9 mouse cellular contexts compared by ENCODE assay signal in genomic region chr1:164009235-164009634, GRCm38 (mm10). TPM values are rescaled to one million over a fixed set of nuclear protein-coding genes. Genes with fewer than 3 reads are reported as not detected.
DNase-seq lines count a peak whose midpoint lies in the region; ATAC-seq and TF ChIP-seq lines count a peak whose summit lies in the region.
"Had no signal": no experiment of that assay in that cellular context is flagged by ENCODE, and none has a peak within 500 bp of the region (broad histone marks: within the 10 kb centered on the region; RNA-seq: fewer than 3 reads in every experiment).

No protein-coding gene starts in this region.

- DNase-seq in kidney, postnatal 14 days, result peak; percentile 11
- peak; percentile 81 for DNase-seq in CD4-positive, CD25-positive, alpha-beta regulatory T cell, adult 2 months (ENCODE audit: low read depth, low spot score)
- DNase-seq in G1E (ENCODE audit: low spot score), result no peak
- peak; percentile 9 to 20 for DNase-seq in heart, postnatal 36 days
- DNase-seq in retina, postnatal 7 days (ENCODE audit: low read depth, low spot score), result peak; percentile 5
- no peak for DNase-seq in gastrocnemius, postnatal 14 days

- H3K9me3 ChIP-seq in kidney, embryonic 15.5 days (replicated peaks), result no peaks in the 10 kb centered on the region
- H3K9me3 ChIP-seq in G1E (replicated peaks), result no peaks in the 10 kb centered on the region
- H3K9me3 ChIP-seq: liver, embryonic 15.5 days had no signal

- no peaks in the 10 kb centered on the region for H3K27me3 ChIP-seq in kidney, embryonic 15.5 days
- peaks cover 12% of the 10 kb centered on the region for H3K27me3 ChIP-seq in G1E (ENCODE audit: insufficient read depth, low read length)
- H3K27me3 ChIP-seq: liver, embryonic 15.5 days had no signal

- H3K36me3 ChIP-seq in kidney, embryonic 15.5 days, result no peaks in the 10 kb centered on the region
- H3K36me3 ChIP-seq in G1E (replicated peaks), result no peaks in the 10 kb centered on the region
- H3K36me3 ChIP-seq: liver, embryonic 15.5 days had no signal

- 38% methylated on average over 2 of the region's 2 CpGs for WGBS in kidney, embryonic 15.5 days

- no peak overlapping the region for H3K4me2 ChIP-seq in kidney, embryonic 15.5 days
- H3K4me2 ChIP-seq: liver, embryonic 15.5 days had no signal

- H3K4me3 ChIP-seq in kidney, embryonic 15.5 days (replicated peaks), result no peak overlapping the region
- H3K4me3 ChIP-seq in G1E (ENCODE audit: low read depth, low read length), result no peak overlapping the region
- H3K4me3 ChIP-seq: erythroblast, embryonic 14.5 days; liver, embryonic 15.5 days had no signal

- intact Hi-C loops in heart, postnatal 36 days (cut with DNase I), result loop anchor here (5.0 kb wide), 1 partner anchor 173 kb away; no protein-coding TSS in a partner anchor
- intact Hi-C loops in gastrocnemius, postnatal 14 days (cut with DNase I; ENCODE audit: low total_unique reads), result loop anchor here (5.0 kb wide), 1 partner anchor 128 kb away; no protein-coding TSS in a partner anchor

- 0 out of 2 replicates have a peak, but pooled peaks have one; percentile 12 for TF ChIP-seq CTCF in G1E (IDR thresholded peaks at IDR 0.05; ENCODE audit: low read depth, low read length)

- H3K27ac ChIP-seq in kidney, embryonic 15.5 days, result no peak overlapping the region
- H3K27ac ChIP-seq: liver, embryonic 15.5 days had no signal

- no peak overlapping the region for H3K9ac ChIP-seq in kidney, embryonic 15.5 days
- H3K9ac ChIP-seq: liver, embryonic 15.5 days had no signal

- no peaks in the 10 kb centered on the region for H3K4me1 ChIP-seq in kidney, embryonic 15.5 days
- no peaks in the 10 kb centered on the region for H3K4me1 ChIP-seq in G1E (ENCODE audit: insufficient read depth, low read depth, low read length)
- H3K4me1 ChIP-seq: liver, embryonic 15.5 days had no signal

- no peak for ATAC-seq in kidney, embryonic 15.5 days (replicated peaks; ENCODE audit: low FRiP score)
- ATAC-seq in G1E (ENCODE audit: extremely low read depth, insufficient number of reproducible peaks, low FRiP score, poor library complexity, severe bottlenecking), result no peak

RNA-seq across cellular contexts. Expression of gene Mettl18, which starts 14.5 kb away (rescaled TPM):
- 10.8 and 11.6 TPM in 2 replicates for polyA plus RNA-seq in kidney, embryonic 15.5 days (2015; fragmentation: Nextera tagmentation; extraction: Ambion mirVana)
- 8.1 TPM in 2 replicates for total RNA-seq in G1E (2014; fragmentation: Nextera tagmentation)
- 20.9 and 26.4 TPM in 2 replicates for total RNA-seq in G1E (2017)
- polyA plus RNA-seq in G1E (2012), result 0.36 and 0.80 TPM in 2 replicates
- 1 to 10 TPM; 4.1 to 4.5 TPM for total RNA-seq in heart, postnatal 36 days (2021)
- total RNA-seq in gastrocnemius, postnatal 14 days (2021), result 1 to 10 TPM; 2.8 to 3.3 TPM

RNA-seq across cellular contexts. Expression of gene BC055324, which starts 14.6 kb away (rescaled TPM):
- 27.7 and 29.2 TPM in 2 replicates for polyA plus RNA-seq in kidney, embryonic 15.5 days (2015; fragmentation: Nextera tagmentation; extraction: Ambion mirVana)
- total RNA-seq in G1E (2014; fragmentation: Nextera tagmentation), result 26.0 and 28.1 TPM in 2 replicates
- 34.7 and 39.9 TPM in 2 replicates for total RNA-seq in G1E (2017)
- polyA plus RNA-seq in G1E (2012), result 2.1 and 3.7 TPM in 2 replicates
- total RNA-seq in heart, postnatal 36 days (2021), result under 1 TPM; 0.54 to 0.61 TPM
- 1 to 10 TPM in 1 of 2 experiments, under 1 TPM in 1; 0.62 to 1.2 TPM for total RNA-seq in gastrocnemius, postnatal 14 days (2021)

RNA-seq across cellular contexts. Expression of gene Sele, which starts 38.8 kb away (rescaled TPM):
- 0.10 and 0.17 TPM in 2 replicates for polyA plus RNA-seq in kidney, embryonic 15.5 days (2015; fragmentation: Nextera tagmentation; extraction: Ambion mirVana)
- total RNA-seq in G1E (2014; fragmentation: Nextera tagmentation) (not detected in 2 replicates), G1E (2017) (0.05 TPM in 1 of 2 replicates, not detected in the other)
- polyA plus RNA-seq in G1E (2012), result not detected in 2 replicates
- total RNA-seq in heart, postnatal 36 days (2021), result under 1 TPM; 0.49 to 0.61 TPM
- not detected for total RNA-seq in gastrocnemius, postnatal 14 days (2021)
- polyA plus RNA-seq: erythroblast, embryonic 14.5 days; liver, embryonic 15.5 days had no signal

RNA-seq across cellular contexts. Expression of gene Sell, which starts 52.5 kb away (rescaled TPM):
- 0.46 and 0.49 TPM in 2 replicates for polyA plus RNA-seq in kidney, embryonic 15.5 days (2015; fragmentation: Nextera tagmentation; extraction: Ambion mirVana)
- total RNA-seq in G1E (2014; fragmentation: Nextera tagmentation), result not detected in 2 replicates
- 0.06 and 0.38 TPM in 2 replicates for total RNA-seq in G1E (2017)
- polyA plus RNA-seq in G1E (2012), result not detected in 2 replicates
- 1 to 10 TPM in 1 of 2 experiments, under 1 TPM in 1; 1.00 to 1.2 TPM for total RNA-seq in heart, postnatal 36 days (2021)
- under 1 TPM; 0.24 to 0.29 TPM for total RNA-seq in gastrocnemius, postnatal 14 days (2021)
- polyA plus RNA-seq: erythroblast, embryonic 14.5 days had no signal

Comparison
In these comparisons a context has a peak if more than half of its experiments do, and no peak if none do; other contexts are left out.
1. DNase-seq: peak in kidney, postnatal 14 days (single experiment), CD4-positive, CD25-positive, alpha-beta regulatory T cell, adult 2 months (single experiment), heart, postnatal 36 days (2 of 2) and retina, postnatal 7 days (single experiment); none in G1E (single experiment) and gastrocnemius, postnatal 14 days (single experiment).
2. RNA of gene BC055324, which starts 14.6 kb away (total RNA-seq): 26.0 to 39.9 TPM in G1E; 0.62 to 1.2 TPM in gastrocnemius, postnatal 14 days and 0.54 to 0.61 TPM in heart, postnatal 36 days; every median in the first group is over 10 times any median in the second.